In genomic region chr2:161147656-161148427, GRCm38 (mm10) we compare ENCODE assay signal across 12 mouse cellular contexts. TPM values are rescaled to one million over a fixed set of nuclear protein-coding genes. Genes with fewer than 3 reads are reported as not detected.
A peak's percentile ranks its signal among the peaks of the same experiment; 100 is the strongest.
DNase-seq lines count a peak whose midpoint lies in the region; ATAC-seq and TF ChIP-seq lines count a peak whose summit lies in the region.
"Had no signal": no experiment of that assay in that cellular context is flagged by ENCODE, and none has a peak within 500 bp of the region (broad histone marks: within the 10 kb centered on the region; RNA-seq: fewer than 3 reads in every experiment).

No protein-coding gene starts in this region.

- intact Hi-C loops in gastrocnemius, postnatal 14 days (cut with DNase I; ENCODE audit: low total_unique reads): no loop called here

- WGBS in lung, postnatal 0 days: 50% methylated on average over 4 of the region's 4 CpGs
- WGBS in forebrain, embryonic 16.5 days: 39% methylated on average over 4 of the region's 4 CpGs
- 57% methylated on average over 4 of the region's 4 CpGs for WGBS in midbrain, embryonic 11.5 days
- 62% methylated on average over 4 of the region's 4 CpGs for WGBS in kidney, embryonic 14.5 days

- no peaks in the 10 kb centered on the region for H3K4me1 ChIP-seq in lung, postnatal 0 days (ENCODE audit: insufficient read depth, low read depth, low read length)
- peaks cover 15% of the 10 kb centered on the region for H3K4me1 ChIP-seq in forebrain, embryonic 16.5 days (replicated peaks; ENCODE audit: control insufficient read depth, insufficient read depth, low read length)
- H3K4me1 ChIP-seq in midbrain, embryonic 11.5 days (ENCODE audit: control insufficient read depth, insufficient read depth, low read length): peaks cover 4% of the 10 kb centered on the region; the same call in 1 of the 2 replicates
- H3K4me1 ChIP-seq in kidney, embryonic 14.5 days (ENCODE audit: control insufficient read depth, insufficient read depth, low read length): no peaks in the 10 kb centered on the region
- H3K4me1 ChIP-seq: embryonic facial prominence, embryonic 13.5 days had no signal

- H3K9me3 ChIP-seq in lung, postnatal 0 days (ENCODE audit: low read length): no peaks in the 10 kb centered on the region
- no peaks in the 10 kb centered on the region for H3K9me3 ChIP-seq in forebrain, embryonic 16.5 days (ENCODE audit: control insufficient read depth, low read length)
- no peaks in the 10 kb centered on the region for H3K9me3 ChIP-seq in midbrain, embryonic 11.5 days (ENCODE audit: control insufficient read depth, low read length)
- H3K9me3 ChIP-seq in kidney, embryonic 14.5 days (ENCODE audit: control insufficient read depth, low read length): no peaks in the 10 kb centered on the region
- H3K9me3 ChIP-seq: embryonic facial prominence, embryonic 13.5 days had no signal

- H3K9ac ChIP-seq in lung, postnatal 0 days (replicated peaks; ENCODE audit: low read depth): no peak overlapping the region
- no peak overlapping the region for H3K9ac ChIP-seq in forebrain, embryonic 16.5 days (replicated peaks; ENCODE audit: low read depth, low read length)
- H3K9ac ChIP-seq in midbrain, embryonic 11.5 days (ENCODE audit: low read length): no peak overlapping the region
- no peak overlapping the region for H3K9ac ChIP-seq in kidney, embryonic 14.5 days (ENCODE audit: low read depth, low read length)
- H3K9ac ChIP-seq: embryonic facial prominence, embryonic 13.5 days had no signal

- H3K27ac ChIP-seq in lung, postnatal 0 days (ENCODE audit: low read length): no peak overlapping the region
- peak overlapping the region; percentile 20; the same call in 1 of the 2 replicates for H3K27ac ChIP-seq in forebrain, embryonic 16.5 days (ENCODE audit: low read length)
- H3K27ac ChIP-seq in midbrain, embryonic 11.5 days (ENCODE audit: low read depth, low read length): no peak overlapping the region
- no peak overlapping the region for H3K27ac ChIP-seq in kidney, embryonic 14.5 days (ENCODE audit: low read depth, low read length)
- H3K27ac ChIP-seq: embryonic facial prominence, embryonic 13.5 days; macrophage had no signal

- no peak for TF ChIP-seq CTCF in lung, postnatal 0 days (IDR thresholded peaks at IDR 0.05)

- no peak for ATAC-seq in lung, postnatal 0 days
- ATAC-seq in forebrain, embryonic 16.5 days: peak; percentile 93
- ATAC-seq in midbrain, embryonic 11.5 days (ENCODE audit: low FRiP score): peak; percentile 87
- ATAC-seq in kidney, embryonic 14.5 days (ENCODE audit: low FRiP score, low TSS enrichment): no peak
- ATAC-seq: Patski had no signal

- H3K4me2 ChIP-seq in lung, postnatal 0 days (replicated peaks; ENCODE audit: low read depth, low read length): no peak overlapping the region
- H3K4me2 ChIP-seq in forebrain, embryonic 16.5 days (ENCODE audit: low read length): no peak overlapping the region
- H3K4me2 ChIP-seq in midbrain, embryonic 11.5 days: no peak overlapping the region
- no peak overlapping the region for H3K4me2 ChIP-seq in kidney, embryonic 14.5 days (replicated peaks; ENCODE audit: low read depth, low read length)
- H3K4me2 ChIP-seq: embryonic facial prominence, embryonic 13.5 days had no signal

- H3K36me3 ChIP-seq in lung, postnatal 0 days (ENCODE audit: insufficient read depth, low read length): no peaks in the 10 kb centered on the region
- no peaks in the 10 kb centered on the region for H3K36me3 ChIP-seq in forebrain, embryonic 16.5 days (ENCODE audit: control insufficient read depth, insufficient read depth)
- no peaks in the 10 kb centered on the region for H3K36me3 ChIP-seq in midbrain, embryonic 11.5 days (ENCODE audit: control insufficient read depth, insufficient read depth, low read length)
- H3K36me3 ChIP-seq in kidney, embryonic 14.5 days (ENCODE audit: control insufficient read depth, insufficient read depth, low read length): no peaks in the 10 kb centered on the region
- H3K36me3 ChIP-seq: embryonic facial prominence, embryonic 13.5 days had no signal

- DNase-seq in lung, postnatal 0 days (ENCODE audit: low spot score): peak; percentile 15
- DNase-seq in lung, postnatal 4 days: no peak
- peak; percentile 87 for DNase-seq in midbrain, embryonic 11.5 days (ENCODE audit: low spot score, missing footprints)
- DNase-seq in thymus, postnatal 14 days: peak; percentile 61
- DNase-seq in ovary, postnatal 14 days (ENCODE audit: low spot score): no peak
- no peak for DNase-seq in gastrocnemius, postnatal 14 days
- DNase-seq: kidney, adult 11 months had no signal

- H3K27me3 ChIP-seq in lung, postnatal 0 days (replicated peaks; ENCODE audit: insufficient read depth, low read length): no peaks in the 10 kb centered on the region
- H3K27me3 ChIP-seq in forebrain, embryonic 16.5 days (replicated peaks; ENCODE audit: control insufficient read depth, insufficient read depth, low read length): 0 out of 2 replicates have a peak, but pooled peaks cover under 1% of the 10 kb centered on the region
- H3K27me3 ChIP-seq in midbrain, embryonic 11.5 days (ENCODE audit: control insufficient read depth, insufficient read depth, low read length): no peaks in the 10 kb centered on the region
- H3K27me3 ChIP-seq in kidney, embryonic 14.5 days (ENCODE audit: control insufficient read depth, insufficient read depth, low read length): no peaks in the 10 kb centered on the region
- H3K27me3 ChIP-seq: embryonic facial prominence, embryonic 13.5 days had no signal

- TF ChIP-seq EP300 in lung, postnatal 0 days (IDR thresholded peaks at IDR 0.05): no peak

- H3K4me3 ChIP-seq in lung, postnatal 0 days (ENCODE audit: low read depth, low read length): no peak overlapping the region
- H3K4me3 ChIP-seq in forebrain, embryonic 16.5 days (replicated peaks; ENCODE audit: low read length): no peak overlapping the region
- H3K4me3 ChIP-seq in midbrain, embryonic 11.5 days (ENCODE audit: low read depth, low read length): no peak overlapping the region
- H3K4me3 ChIP-seq in kidney, embryonic 14.5 days (ENCODE audit: low read length): no peak overlapping the region
- H3K4me3 ChIP-seq: embryonic facial prominence, embryonic 13.5 days had no signal

RNA-seq across cellular contexts. Expression of gene Chd6, which starts 39.0 kb away (rescaled TPM):
- 21.8 and 22.2 TPM in 2 replicates for polyA plus RNA-seq in lung, postnatal 0 days (2015; fragmentation: Nextera tagmentation; extraction: Ambion mirVana)
- 33.5 and 37.0 TPM in 2 replicates for polyA plus RNA-seq in forebrain, embryonic 16.5 days (2015; fragmentation: Nextera tagmentation; extraction: Ambion mirVana)
- 34.4 and 38.0 TPM in 2 replicates for polyA plus RNA-seq in midbrain, embryonic 11.5 days (2014; fragmentation: Nextera tagmentation; extraction: Ambion mirVana)
- 10 to 100 TPM; 14.6 to 16.3 TPM for total RNA-seq in gastrocnemius, postnatal 14 days (2021)
- 37.7 and 41.4 TPM in 2 replicates for polyA plus RNA-seq in kidney, embryonic 14.5 days (2014; fragmentation: Nextera tagmentation; extraction: Ambion mirVana)

Comparison
In these comparisons a context has a peak if more than half of its experiments do, and no peak if none do; other contexts are left out.
1. DNase-seq: peak in lung, postnatal 0 days (single experiment), midbrain, embryonic 11.5 days (single experiment) and thymus, postnatal 14 days (single experiment); none in lung, postnatal 4 days (0 of 2), ovary, postnatal 14 days (single experiment) and gastrocnemius, postnatal 14 days (single experiment).
2. ATAC-seq: peak in forebrain, embryonic 16.5 days (single experiment) and midbrain, embryonic 11.5 days (single experiment); none in lung, postnatal 0 days (single experiment) and kidney, embryonic 14.5 days (single experiment).